Mouse (Mus musculus): ENCODE measurements around the gene Rbm33. TPM values are rescaled to one million over a fixed set of nuclear protein-coding genes. Genes with fewer than 3 reads are reported as not detected.

Rbm33 gene
- 10 to 100 TPM; 68.5 to 78.5 TPM for total RNA-seq (2021)

- intact Hi-C loops (cut with DNase I) = no loop called here
- DNase-seq = peak; percentile 90
Measured at GRCm38 (mm10) chr5:28316722-28317245, at the start of gene Rbm33. Gene Rbm33 (plus strand): TSS chr5:28317121.

DNA sequence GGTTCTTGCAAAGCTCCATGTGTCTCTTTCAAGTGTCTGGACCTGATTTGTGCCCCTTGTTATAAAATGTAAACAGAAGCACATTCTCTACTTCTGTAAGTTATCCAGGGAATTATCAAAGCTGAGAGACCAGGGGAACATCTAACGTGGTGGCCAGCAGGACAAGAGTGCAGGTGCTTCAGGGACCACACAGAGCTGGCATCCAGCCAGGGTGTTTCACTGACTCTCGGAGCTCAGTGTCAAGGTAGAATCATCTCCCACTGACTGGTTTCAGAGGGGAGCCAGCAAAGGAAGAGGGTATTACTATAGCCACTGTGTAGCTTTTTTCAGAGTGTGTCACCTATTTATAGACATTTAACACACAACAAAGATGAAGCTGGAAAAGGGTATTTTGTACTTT lies 49.3 kb upstream of the Rbm33 start:
- intact Hi-C loops (cut with DNase I) = no loop called here
- DNase-seq = peak; percentile 33

- no peak for DNase-seq
- intact Hi-C loops (cut with DNase I) = no loop called here
Measured at GRCm38 (mm10) chr5:28269469-28269991, 47.4 kb upstream of the Rbm33 start.

DNA sequence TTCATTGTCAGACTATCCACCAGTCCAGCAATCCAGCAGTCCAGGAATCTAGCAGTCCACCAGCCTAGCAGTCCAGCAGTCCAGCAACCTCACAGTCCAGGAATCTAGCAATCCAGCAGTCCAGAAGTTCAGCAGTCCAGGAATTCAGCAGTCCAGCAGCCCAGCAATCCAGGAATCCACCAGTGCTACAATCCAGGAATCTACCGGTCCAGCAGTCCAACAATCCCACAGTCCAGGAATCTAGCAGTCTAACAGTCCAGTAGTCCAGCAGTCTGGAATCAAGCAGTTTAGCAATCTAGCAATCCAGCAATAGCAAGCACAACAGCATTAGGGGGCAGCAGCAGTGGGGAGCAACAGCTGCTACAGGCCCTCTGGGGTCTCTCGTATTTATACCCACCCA lies 44.1 kb upstream of the Rbm33 start:
- intact Hi-C loops (cut with DNase I) = no loop called here
- no peak for DNase-seq

GRCm38 (mm10) chr5:28277279-28277678 lies 39.6 kb upstream of the Rbm33 start:
- intact Hi-C loops (cut with DNase I) = no loop called here

DNA sequence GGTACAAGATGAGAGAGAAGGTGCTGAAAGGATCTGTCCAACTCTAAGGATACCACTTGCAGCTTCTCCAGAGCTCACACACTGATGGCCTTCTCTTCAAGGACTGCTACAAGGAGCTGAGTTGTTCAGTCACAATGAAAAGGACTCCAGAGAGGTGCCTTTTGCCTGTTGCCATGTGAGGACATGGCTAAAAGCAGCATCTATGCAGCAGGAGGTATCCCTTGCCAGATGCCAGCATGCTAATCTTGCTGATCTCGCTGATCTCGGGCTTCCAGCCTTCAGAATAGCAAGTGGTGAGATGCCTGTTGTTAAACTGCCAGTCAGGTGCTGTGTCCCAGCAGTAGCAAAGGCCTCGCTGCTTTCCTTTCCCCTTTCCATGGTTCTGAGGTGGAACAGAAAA lies 27.8 kb upstream of the Rbm33 start:
- no peak for DNase-seq
- intact Hi-C loops (cut with DNase I) = no loop called here

More at GRCm38 (mm10) chr5:28277279-28277678, 39.6 kb upstream of the Rbm33 start:
- no peak for DNase-seq

DNA sequence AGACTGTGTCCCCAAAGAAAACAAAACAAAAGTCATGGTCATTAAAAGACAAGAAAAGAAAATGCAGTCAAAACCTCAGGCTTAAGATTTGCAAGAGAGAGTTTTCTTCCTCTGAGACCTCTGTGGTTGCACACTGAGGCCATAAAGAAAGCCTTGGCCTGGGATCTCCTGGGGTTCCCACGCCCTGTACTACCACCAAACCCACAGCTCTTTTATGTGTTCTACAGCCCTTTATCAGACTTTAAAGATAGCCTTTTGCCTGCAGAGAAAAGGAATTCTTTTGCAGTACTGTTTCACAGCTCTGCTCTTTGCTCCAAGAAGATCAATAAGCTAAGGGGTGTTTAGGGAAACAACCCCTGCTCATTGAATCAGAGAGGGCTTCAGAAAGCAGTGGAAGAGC lies 26.3 kb upstream of the Rbm33 start:
- intact Hi-C loops (cut with DNase I) = no loop called here
- no peak for DNase-seq

GRCm38 (mm10) chr5:28291118-28291850 lies 25.6 kb upstream of the Rbm33 start:
- DNase-seq = no peak
- intact Hi-C loops (cut with DNase I) = no loop called here

DNA sequence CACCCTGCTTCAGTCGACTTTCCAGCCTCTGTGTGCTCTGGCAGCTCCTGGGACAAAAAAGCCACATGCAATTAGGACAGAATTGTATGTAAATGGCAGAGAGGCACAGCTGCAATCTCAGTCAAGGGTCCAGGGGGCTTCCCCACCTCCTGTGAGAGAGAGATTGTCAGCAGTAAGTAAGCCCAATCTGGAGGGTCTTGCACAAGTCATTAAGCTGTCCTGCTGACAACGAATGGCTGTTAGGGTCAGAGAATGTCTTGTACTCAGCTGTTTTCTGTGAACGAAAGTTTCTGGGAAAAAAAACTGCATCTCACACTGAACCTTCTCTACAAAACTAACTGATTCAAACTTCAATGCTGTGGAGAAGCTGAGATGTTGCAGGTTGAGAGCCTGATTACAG lies 24.6 kb upstream of the Rbm33 start:
- intact Hi-C loops (cut with DNase I) = no loop called here
- no peak for DNase-seq

GRCm38 (mm10) chr5:28293990-28294389 lies 22.9 kb upstream of the Rbm33 start:
- DNase-seq = peak; percentile 88
- intact Hi-C loops (cut with DNase I) = no loop called here

DNA sequence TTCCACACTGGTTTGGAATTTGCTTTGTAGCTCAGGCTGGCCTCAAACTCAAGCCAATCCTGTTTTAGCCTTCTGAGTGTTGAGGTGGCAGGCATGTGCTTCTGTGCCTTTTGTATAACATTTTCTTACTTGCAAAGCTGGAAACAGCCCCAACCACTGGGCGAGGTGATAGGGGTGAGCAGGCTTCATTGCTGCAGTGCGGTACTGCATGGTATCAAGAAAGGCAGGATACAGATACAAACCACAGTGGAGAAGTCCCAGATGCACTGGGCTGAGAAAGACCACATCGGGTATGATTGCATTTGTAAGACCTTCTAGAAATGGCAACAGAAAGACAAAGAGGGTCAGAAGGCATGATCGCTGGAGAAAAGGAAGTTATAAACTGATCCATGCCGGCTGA lies 18.8 kb upstream of the Rbm33 start:
- intact Hi-C loops (cut with DNase I) = no loop called here
- no peak for DNase-seq

- intact Hi-C loops (cut with DNase I) = no loop called here
- no peak for DNase-seq
Measured at GRCm38 (mm10) chr5:28298693-28299092, 18.2 kb upstream of the Rbm33 start.

DNA sequence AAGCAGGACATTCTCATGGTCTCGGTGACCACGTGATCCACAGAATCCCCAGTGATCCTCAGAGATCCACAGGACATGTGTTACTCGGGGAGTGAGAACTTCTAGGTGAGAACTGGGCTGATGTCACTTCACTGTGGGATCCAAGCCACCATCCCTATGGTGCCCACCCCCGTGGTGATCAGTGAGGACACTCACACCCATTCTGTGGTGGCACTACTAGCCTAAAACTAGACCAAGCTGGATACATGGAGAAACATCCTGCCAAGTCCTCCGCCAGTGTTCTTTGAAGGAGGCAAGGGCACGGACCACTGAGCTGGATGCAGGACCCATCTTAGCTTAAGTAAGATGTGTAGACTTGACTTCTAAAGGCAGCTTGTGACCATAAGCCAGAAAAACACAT lies 17.6 kb upstream of the Rbm33 start:
- DNase-seq = no peak
- intact Hi-C loops (cut with DNase I) = no loop called here

- intact Hi-C loops (cut with DNase I) = no loop called here
- no peak for DNase-seq
Measured at GRCm38 (mm10) chr5:28302671-28303070, 14.2 kb upstream of the Rbm33 start.

GRCm38 (mm10) chr5:28304551-28304950 lies 12.4 kb upstream of the Rbm33 start:
- intact Hi-C loops (cut with DNase I) = no loop called here
- DNase-seq = no peak

DNA sequence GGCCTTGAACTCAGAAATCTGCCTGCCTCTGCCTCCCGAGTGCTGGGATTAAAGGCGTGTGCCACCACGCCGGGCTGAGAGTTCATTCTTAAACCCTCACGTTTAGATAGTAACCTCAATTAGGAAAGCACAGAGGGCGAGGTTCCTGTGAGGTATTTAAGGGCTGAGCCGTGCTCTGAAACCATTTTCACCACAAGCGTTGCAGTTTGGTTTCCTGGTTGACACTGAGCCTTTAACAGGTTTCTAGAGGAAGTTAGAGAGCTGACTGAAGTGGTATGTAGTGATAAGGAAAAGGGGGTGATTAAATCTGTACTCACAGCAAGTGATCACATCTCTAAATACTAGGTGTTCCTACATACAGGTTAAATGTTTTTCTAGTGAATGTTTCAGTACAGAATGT lies 1.4 kb upstream of the Rbm33 start:
- DNase-seq = no peak
- intact Hi-C loops (cut with DNase I) = no loop called here

- intact Hi-C loops (cut with DNase I) = no loop called here
- DNase-seq = no peak
Measured at GRCm38 (mm10) chr5:28316151-28316721, 685 bp upstream of the Rbm33 start.

GRCm38 (mm10) chr5:28317253-28317916 lies 464 bp downstream of the Rbm33 start:
- intact Hi-C loops (cut with DNase I) = no loop called here
- DNase-seq = no peak

- DNase-seq = no peak
- intact Hi-C loops (cut with DNase I) = no loop called here
Measured at GRCm38 (mm10) chr5:28317917-28318267, 971 bp downstream of the Rbm33 start.

GRCm38 (mm10) chr5:28318671-28319070 lies 1.8 kb downstream of the Rbm33 start:
- intact Hi-C loops (cut with DNase I) = no loop called here
- DNase-seq = no peak

- intact Hi-C loops (cut with DNase I) = no loop called here
- no peak for DNase-seq
Measured at GRCm38 (mm10) chr5:28321769-28322168, 4.8 kb downstream of the Rbm33 start.

DNA sequence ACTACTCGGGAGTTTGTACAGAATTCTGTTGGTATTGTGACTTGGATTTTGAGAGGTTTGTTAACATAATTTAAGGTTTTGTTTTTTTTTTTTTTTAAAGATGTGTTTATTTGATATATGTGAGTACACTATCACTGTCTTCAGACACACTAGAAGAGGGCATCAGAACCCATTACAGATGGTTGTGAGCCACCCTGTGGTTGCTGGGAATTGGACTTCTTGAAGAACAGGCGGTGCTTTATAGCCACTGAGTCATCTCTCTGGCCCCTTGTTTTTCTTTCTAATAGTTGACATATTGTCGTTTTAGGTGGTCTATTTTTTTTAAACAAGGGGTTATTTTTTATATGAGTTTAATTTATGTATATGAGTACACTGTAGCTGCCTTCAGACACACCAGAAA lies 5.3 kb downstream of the Rbm33 start:
- intact Hi-C loops (cut with DNase I) = no loop called here
- DNase-seq = no peak
